Mouse (Mus musculus) cerebellum, adult 8-10 months (tissue): ENCODE measurements around the gene Kcnma1.

Experiments used
- DNase-seq: peaks from one replicate; pipeline ENCODE4 v3.0.0; 2022

Gene Kcnma1

GRCm38 (mm10) chr14:23509792-23510191 lies 504.5 kb downstream of the Kcnma1 start:
- no peak for DNase-seq

GRCm38 (mm10) chr14:23502236-23502790 lies 512.0 kb downstream of the Kcnma1 start:
- DNase-seq, result no peak

- no peak for DNase-seq
Observed at GRCm38 (mm10) chr14:23496801-23497200, 517.5 kb downstream of the Kcnma1 start.

GRCm38 (mm10) chr14:23496236-23496740 lies 518.0 kb downstream of the Kcnma1 start:
- no peak for DNase-seq

GRCm38 (mm10) chr14:23494496-23494800 lies 519.8 kb downstream of the Kcnma1 start:
- no peak for DNase-seq

GRCm38 (mm10) chr14:23493750-23494495 lies 520.4 kb downstream of the Kcnma1 start:
- DNase-seq, result no peak

GRCm38 (mm10) chr14:23492581-23493360 lies 521.5 kb downstream of the Kcnma1 start:
- DNase-seq, result no peak

GRCm38 (mm10) chr14:23491359-23491758 lies 522.9 kb downstream of the Kcnma1 start:
- DNase-seq, result no peak

- no peak for DNase-seq
Observed at GRCm38 (mm10) chr14:23486687-23487086, 527.6 kb downstream of the Kcnma1 start.

- DNase-seq, result no peak
Observed at GRCm38 (mm10) chr14:23485802-23486500, 528.3 kb downstream of the Kcnma1 start.

GRCm38 (mm10) chr14:23475129-23475528 lies 539.2 kb downstream of the Kcnma1 start:
- no peak for DNase-seq

GRCm38 (mm10) chr14:23470071-23470470 lies 544.2 kb downstream of the Kcnma1 start:
- no peak for DNase-seq

- DNase-seq, result no peak
Observed at GRCm38 (mm10) chr14:23465135-23465534, 549.2 kb downstream of the Kcnma1 start.

- DNase-seq, result no peak
Observed at GRCm38 (mm10) chr14:23458560-23458959, 555.7 kb downstream of the Kcnma1 start.

- DNase-seq, result no peak
Observed at GRCm38 (mm10) chr14:23451681-23452080, 562.6 kb downstream of the Kcnma1 start.

- DNase-seq, result no peak
Observed at GRCm38 (mm10) chr14:23437467-23437866, 576.8 kb downstream of the Kcnma1 start.

GRCm38 (mm10) chr14:23435861-23436260 lies 578.4 kb downstream of the Kcnma1 start:
- DNase-seq, result no peak

- DNase-seq, result no peak
Observed at GRCm38 (mm10) chr14:23430006-23430405, 584.3 kb downstream of the Kcnma1 start.

- no peak for DNase-seq
Observed at GRCm38 (mm10) chr14:23429043-23429442, 585.2 kb downstream of the Kcnma1 start.

GRCm38 (mm10) chr14:23422481-23423040 lies 591.7 kb downstream of the Kcnma1 start:
- no peak for DNase-seq

- no peak for DNase-seq
Observed at GRCm38 (mm10) chr14:23418955-23419354, 595.3 kb downstream of the Kcnma1 start.

GRCm38 (mm10) chr14:23407051-23407450 lies 607.2 kb downstream of the Kcnma1 start:
- no peak for DNase-seq
